Mouse (Mus musculus) liver (tissue): ENCODE results near the gene Rnd2.
A peak's percentile ranks its signal among the peaks of the same experiment; 100 is the strongest.
"Not testable (repeated sequence)": the region's sequence is repeated elsewhere in the genome, so short reads cannot be mapped to it uniquely, and the experiment has no call there.

ENCODE experiments used
- DNase-seq: peaks from one replicate; pipeline ENCODE4 v3.0.0-alpha.2; 2020; ENCODE audit warnings: mixed read lengths

The Rnd2 gene

DNA sequence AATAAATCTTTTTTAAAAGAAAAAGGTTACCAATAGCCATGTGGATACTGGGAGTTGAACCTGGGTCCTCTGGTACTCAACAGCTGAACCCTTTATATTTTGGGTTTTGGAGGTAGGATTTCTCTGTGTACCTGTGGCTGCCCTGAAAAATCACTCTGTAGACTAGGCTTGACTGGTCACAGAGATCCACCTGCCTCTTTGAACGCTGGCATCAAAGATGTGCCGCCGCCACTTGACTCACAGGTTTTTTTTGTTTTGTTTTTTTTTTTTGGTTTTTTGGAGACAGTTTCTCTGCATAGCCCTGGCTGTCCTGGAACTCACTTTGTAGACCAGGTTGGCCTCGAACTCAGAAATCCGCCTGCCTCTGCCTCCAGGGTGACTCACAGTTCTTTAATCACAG lies 17.0 kb upstream of the Rnd2 start:
- DNase-seq, result no peak

DNA sequence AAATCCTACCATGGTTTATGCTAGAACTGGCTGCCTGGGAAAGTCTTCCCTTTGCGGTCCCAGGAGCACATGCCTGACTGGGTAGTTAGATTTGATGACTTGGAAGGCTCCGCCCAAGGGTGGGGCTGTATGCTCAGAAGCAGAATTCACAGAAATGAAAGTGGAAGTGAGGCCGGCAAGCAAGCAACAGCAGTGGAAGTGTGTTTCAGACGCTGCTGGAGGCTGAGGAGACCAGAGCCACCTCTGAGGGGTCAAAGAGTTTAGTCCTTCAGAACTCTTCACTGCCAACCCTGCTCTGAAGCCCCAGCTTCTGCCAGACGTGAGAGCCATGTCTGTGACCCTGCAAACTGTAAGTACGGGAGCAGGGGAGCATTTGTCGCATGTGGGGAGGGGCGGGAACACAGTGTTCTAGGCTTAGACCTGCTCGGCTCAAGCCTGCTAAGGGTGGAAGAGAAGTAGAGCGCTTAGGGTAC lies 16.5 kb upstream of the Rnd2 start, which contains the start of gene Ifi35:
Ifi35 (plus strand) TSS at position 134 of the 473 bp plus-strand sequence.
- peak; percentile 89 for DNase-seq

DNA sequence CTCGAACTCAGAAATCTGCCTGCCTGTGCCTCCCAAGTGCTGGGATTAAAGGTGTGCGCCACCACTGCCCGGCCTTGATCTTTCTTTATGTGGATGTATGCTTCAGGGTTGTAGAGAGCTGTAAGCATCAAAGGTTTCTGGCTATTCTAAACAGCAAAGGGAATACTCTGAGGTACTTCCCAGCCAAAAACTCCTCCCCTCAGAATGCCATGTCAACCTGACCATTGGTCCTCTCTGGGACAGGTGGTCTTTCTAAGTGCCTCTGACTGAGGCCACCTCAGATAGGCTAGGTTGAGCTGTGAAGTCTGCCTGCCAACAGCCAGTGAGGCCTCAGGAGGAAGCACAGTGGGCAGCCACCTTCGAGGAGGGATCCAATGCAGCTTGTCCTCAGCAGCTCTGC lies 15.9 kb upstream of the Rnd2 start:
- peak; percentile 48 for DNase-seq

DNA sequence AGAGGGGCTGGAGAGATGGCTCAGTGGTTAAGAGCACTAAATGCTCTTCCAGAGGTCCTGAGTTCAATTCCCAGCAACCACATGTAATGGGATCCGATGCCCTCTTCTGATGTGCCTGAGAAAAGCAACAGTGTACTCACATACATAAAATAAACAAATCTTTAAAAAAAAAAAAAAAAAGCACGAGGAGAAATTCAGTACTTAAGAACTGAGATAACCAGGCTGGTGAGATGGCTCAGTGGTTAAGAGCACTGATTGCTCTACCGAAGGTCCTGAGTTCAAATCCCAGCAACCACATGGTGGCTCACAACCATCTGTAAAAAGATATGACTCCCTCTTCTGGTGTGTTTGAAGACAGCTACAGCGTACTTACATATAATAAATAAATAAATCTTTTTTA lies 15.2 kb upstream of the Rnd2 start:
- DNase-seq, result not testable (repeated sequence)

DNA sequence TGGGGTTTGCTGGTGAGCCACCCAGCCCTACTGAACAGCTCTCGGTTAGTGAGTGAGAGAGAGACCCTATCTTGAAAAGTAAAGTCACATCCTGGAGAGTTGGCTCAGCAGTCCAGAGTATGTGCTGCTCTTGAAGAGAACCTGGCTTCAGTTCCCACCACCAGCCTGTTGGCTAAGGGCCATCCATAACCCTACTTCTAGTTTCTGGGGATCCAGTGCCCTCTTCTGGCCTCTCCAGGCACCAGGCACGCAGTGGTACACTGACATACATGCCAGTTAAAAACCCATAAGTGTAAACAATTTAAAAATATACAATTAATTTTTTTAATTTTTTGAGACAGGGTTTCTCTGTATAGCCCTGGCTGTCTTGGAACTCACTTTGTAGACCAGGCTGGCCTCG lies 14.4 kb upstream of the Rnd2 start:
- no peak for DNase-seq

DNA sequence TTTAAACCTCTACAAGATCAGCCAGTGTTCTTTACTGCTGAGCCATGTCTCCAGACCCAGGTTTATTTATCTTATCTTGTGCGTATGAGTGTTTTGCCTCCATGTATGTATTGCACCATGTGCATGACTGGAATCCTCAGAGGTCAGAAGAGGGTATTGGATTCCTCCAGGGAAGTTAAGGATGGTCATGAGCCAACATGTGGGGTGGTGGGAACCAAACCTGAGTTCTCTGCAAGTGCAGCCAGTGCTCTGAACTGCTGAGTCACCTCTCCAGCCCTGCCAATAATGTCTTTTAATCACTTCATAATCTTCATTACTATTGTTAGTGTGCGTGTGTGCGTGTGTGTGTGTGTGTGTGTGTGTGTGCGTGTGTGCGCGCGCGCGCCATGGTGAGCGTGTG lies 13.3 kb upstream of the Rnd2 start:
- DNase-seq, result no peak

DNA sequence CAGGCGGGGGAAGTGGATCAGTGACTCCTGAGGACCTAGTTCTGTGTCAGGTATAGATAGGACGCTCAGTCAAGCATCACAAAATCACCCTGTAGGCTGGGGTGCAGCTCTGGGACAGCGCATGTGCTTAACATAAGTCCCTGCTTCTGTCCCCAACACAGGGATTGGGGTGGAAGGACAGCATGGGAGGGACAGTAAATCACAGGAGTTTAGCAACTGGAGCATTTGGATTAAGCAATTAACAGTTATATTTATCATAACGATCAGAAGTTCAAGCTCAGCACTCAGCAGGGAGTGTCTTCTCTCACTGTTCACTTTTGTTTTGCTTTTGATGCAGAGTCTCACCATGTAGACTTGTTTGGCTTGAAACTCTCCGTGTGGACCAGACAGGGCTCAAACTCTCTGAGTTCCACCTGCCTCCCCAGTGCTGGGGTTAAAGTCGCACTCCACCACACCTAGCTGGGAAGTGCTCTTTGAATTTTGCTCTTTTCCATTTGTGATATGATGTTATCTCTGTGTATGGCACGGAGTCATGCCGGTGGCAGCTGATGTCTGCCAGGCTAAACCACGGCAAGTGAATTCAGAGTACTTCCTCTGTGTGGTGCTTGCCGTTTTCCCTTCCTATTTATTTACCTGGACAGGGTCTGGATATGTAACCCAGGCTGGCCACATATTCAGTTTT lies 12.6 kb upstream of the Rnd2 start:
- DNase-seq, result no peak

DNA sequence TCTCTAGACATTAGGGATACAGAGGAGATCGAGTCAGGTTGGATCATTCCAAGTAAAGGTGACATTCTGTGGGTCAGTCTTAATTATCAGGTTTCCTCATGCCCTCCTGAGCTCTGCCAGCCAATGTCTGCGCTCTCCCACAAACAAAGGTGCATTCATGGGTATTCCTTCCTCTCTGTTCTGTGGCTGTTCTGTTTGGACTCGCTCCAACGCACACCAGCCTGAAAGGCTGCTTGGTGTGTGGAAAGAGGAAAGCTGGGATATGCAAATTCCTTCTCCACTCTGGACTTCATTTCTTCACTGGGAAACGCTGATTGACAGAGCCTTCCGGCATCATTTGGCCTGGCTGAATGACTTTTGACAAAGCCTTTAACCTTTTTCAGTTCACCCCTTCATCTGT lies 10.1 kb upstream of the Rnd2 start:
- DNase-seq, result no peak

DNA sequence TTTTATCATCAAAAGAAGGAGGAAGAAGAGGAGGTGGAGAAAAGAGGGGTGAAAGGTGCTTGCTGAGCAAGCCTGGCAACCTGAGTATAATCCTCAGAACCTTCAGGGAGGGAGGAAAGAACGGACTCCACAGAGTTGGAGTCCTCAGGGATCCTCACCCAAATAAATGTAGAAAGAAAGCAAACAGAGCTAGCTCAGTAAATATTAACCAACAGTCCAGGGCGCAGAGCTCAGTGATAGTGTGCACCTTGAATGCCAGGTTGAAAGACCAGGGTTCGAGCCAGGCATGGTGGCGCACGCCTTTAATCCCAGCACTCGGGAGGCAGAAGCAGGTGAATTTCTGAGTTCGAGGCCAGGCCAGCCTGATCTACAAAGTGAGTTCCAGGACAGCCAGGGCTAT lies 9.2 kb upstream of the Rnd2 start:
- DNase-seq, result no peak

DNA sequence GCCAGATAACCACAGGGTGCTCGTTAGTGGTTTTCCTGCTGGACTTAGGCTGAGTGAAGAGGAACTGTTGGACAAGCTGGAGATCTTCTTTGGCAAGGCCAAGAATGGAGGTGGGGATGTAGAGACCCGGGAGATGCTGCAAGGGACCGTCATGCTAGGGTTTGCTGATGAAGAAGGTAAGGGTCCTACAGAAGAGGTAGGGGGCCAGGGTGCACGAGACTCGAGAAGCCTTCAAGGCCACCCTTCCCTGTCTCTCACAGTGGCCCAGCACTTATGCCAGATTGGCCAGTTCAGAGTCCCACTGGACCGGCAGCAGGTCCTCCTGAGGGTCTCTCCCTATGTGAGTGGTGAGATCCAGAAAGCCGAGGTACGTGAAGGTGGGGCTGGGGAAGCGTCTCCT lies 7.2 kb upstream of the Rnd2 start:
- no peak for DNase-seq

DNA sequence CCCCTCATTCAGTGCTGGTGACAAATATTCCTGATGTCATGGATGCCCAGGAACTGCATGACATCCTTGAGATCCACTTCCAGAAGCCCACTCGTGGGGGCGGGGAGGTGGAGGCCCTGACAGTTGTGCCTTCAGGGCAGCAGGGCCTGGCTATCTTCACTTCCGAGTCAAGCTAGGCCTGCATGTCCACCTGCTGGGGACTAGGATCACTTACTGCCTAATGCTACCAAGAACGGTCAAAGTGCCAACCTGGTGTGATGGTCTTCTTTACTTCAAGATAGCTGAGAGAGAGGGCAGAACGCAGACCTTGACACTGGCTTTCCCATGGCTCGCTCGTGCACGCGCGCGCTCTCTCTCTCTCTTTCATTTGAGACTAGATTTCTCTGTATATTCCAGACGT lies 6.6 kb upstream of the Rnd2 start:
- no peak for DNase-seq

DNA sequence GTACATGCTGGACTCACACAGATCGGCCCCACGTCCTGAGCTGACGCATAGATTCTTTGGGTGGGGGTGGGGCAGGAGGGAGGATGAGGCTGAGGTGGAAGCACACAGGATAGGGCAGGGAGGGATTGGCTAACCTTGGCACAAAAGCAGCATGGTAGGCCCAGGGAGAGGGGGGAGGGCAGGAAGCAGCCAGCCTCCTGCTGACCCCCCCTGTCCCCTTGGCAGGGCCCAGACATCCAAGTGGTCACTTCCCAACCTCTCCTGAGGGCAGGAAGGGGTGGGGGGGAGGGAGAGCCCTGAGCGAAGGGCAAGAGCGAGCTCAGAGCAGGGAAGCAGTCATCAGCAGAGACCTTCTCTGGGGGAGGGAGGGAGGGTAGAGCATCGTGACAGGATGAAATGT lies 5.1 kb upstream of the Rnd2 start:
- DNase-seq, result no peak

DNA sequence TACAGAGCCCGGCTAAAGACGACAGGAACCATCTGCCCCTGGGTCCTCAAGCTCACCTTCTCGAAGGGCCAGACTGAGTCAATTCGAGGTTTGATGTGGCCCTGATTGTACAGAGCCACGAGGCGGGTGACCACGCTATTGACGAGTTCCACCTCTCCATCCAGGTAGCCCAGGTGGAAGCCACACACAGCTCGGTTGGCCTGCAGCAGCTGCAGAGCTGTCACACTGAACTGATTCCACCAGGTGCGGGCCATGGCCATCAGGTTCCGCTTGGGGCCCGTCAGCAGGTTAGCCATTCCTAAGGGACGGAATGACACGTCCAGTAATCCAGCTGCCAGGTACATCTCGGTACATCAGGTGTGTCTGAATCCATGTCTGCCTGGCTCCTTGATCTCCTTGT lies 4.5 kb upstream of the Rnd2 start:
- DNase-seq, result no peak

DNA sequence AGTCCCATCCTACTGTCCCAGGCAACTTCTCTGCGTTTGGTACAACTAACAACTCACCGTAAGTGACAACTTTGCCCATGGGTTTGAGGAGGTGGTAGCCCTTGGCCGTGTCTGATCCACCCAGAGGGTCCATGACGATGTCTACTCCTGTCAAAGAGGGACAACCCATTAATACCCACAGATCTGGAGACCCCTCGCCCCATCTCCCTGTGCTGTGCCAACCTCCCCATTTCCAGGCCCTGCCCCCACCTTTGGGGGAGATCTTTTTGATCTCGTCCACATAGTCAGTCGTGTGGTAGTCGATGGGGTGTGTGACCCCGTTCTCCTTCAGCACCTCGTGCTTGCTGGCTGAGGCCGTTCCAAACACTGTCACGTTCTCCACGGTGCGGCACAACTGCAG lies 2.7 kb upstream of the Rnd2 start:
- no peak for DNase-seq

DNA sequence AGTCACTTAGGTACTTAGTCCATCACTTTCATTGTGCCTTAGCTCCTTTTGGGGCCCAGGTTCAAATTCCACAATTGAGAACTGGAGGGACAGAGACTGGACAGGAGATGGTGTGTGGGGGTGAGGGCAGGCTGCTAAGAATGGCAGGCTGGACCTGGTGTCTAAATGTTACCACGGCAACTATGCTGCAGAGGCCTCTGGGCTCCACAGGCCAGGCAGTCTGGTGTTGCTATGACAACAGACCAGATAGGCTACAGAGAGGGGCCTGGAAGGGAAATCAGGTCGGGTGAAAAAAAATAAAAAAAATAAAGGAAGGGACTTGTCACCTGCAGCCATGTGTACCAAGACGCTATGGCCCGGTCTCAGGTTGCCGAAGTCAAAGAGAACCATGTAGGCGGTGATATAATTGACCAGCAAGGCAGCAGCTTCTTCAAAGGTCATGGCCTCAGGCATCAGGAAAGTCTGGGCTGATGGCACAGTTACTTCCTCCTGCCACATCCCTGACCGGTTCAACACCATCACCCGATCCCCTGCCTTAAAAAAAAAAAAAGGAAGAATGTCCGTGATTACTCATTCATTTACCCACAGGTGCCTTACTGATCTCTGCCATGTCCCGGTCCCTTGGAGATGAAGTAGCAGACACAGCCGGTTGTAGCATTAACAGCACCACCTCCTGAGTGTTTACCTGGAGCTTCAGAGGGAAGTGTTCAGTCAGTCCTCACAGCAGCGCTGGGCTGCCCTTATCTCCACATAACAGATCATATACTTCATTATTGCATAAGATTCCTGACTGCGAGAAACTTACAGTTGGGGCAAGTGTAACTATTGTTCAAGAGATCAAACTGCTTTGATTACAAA lies 2.0 kb upstream of the Rnd2 start:
- DNase-seq, result no peak

DNA sequence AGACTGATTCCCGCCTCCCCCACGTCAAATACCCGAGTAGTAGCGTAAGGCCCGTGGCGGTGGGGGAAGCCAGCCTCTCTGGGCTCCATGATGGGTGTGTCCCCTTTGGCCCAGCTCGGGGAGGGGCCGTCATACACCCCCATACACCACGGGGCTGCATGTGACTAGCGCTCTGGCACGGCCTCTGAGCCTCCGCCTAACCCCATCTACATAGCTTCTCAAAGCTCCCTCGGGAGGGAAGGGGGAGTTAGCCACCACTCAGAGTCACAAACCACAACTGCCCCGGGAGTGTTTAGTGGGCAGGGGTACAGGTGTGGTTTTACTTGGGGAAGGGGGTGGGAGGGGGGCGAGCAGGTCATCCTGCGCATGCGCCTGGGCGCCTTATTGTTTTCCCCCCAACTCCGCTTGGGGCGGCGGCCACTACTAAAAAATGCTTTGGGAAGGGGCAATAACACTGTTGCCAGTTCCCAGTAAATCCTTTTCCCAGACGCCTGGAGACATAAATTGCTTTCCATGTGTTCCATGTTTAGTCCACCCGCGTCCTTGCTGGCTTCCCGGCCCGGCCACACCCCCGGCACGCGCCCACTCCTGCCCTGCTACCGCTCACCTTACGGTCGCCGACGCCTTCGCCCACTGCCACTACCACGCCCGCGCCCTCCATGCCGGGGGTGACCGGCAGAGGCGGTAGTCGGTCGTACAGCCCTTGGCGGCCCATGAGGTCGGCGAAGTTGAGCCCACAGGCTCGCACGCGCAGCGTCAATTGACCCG lies 486 bp downstream of the Rnd2 start:
- peak; percentile 45 for DNase-seq

DNA sequence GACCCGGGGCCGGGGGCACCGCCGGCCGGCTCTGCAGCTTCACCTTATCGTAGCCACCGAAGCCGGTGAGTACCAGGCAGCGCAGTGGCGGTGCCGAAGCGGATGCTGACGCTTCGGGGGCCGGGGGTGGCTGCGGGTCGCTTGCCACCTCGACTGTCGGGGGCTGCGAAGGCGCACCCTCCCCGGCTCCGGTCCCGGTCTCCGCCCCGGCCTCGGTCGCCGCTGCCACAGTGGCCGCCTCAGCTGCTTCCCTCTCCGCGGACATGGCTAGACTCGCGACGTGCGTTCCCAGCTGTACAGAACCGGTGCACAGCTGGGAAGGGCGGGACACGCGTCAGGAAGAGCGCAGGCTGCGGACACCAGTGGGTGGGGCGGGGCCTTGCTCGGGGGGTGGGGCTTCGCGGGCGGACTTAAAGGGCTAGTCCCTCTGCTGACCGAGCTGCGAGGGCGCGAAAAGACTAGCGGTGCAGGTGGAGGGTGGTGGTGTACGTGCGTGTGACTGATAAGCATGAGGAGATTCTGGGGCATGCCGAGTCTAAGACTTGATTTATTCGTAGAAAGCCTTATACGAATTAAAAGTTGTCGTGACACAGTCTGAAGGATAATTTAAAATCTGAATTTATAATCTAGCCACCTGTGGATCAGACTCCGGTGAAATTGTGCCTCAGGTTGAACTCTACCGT lies 1.2 kb downstream of the Rnd2 start, which contains the start of gene Vat1:
Vat1 (minus strand) TSS at position 362 of the 683 bp plus-strand sequence.
- DNase-seq, result peak; percentile 91

DNA sequence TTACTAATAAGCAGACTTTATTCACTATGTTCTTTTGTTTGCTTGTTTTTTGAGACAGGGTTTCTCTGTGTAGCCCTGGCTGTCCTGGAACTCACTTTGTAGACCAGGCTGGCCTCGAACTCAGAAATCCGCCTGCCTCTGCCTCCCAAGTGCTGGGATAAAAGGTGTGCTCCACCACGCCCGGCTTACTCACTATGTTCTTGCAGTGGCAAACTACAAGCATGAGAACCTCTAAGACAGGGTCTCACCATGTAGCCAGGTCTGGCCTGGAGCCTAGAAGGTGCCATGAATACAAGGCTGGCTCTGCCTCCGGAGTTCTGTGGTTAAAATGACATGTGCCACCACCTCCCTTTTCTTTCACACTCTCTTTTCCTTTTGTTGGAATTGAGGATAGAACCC lies 1.8 kb downstream of the Rnd2 start:
- not testable (repeated sequence) for DNase-seq

DNA sequence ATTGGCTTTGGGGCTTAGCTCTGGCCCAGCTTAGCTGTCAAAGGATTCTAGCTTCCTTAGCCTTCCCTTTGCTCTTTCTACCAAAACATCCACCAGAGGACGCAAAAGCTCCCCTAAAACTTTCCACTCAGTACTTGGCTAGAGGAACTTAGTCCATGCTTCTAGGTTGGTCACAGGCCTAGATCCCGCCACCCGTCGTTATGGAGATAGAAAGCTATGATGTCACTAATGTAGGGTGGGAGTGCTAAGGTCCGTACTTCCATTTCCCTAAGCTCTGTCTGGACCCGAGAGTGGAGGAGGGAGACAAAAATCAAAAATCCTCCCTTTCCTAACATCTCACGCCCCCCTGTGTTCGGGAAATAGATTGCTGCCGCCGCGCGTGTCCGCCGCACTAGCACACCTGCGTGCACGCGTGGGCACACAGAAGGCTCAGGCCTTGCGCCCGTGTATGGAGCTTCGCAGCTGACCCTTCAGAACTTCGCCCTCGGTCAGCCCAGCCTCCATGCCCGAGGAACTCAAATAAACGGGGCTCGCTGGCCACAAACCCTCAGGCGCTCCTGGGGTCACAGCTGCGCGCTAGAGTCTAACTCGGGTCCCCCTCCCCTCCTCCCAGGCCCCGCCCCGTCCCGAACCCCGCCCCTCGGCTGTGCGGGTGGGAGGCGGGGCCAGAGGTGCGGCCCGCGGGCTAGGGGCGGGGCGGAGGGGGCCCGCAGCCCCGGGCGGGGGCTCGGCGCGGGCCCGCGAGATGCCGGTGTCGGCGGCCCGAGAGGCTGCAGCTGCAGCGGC lies 2.9 kb downstream of the Rnd2 start:
- peak; percentile 83 for DNase-seq

DNA sequence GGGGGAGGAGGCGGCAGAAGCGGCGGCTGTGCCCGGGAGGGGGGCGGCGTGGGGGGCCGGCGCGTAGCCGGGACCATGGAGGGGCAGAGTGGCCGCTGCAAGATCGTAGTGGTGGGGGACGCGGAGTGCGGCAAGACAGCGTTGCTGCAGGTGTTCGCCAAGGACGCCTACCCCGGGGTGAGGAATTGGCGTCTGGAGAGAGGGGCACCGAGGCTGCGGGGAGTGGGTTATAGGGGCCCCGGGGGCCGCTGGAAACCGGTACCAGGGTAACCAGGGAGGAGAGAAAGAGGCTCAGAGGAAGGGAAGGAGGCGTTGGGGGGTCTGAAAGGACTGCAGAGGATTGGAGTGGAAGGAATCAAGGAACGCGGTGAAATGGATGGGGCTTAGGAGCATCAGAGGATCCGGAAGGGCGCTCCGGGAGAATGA lies 3.5 kb downstream of the Rnd2 start:
- no peak for DNase-seq

DNA sequence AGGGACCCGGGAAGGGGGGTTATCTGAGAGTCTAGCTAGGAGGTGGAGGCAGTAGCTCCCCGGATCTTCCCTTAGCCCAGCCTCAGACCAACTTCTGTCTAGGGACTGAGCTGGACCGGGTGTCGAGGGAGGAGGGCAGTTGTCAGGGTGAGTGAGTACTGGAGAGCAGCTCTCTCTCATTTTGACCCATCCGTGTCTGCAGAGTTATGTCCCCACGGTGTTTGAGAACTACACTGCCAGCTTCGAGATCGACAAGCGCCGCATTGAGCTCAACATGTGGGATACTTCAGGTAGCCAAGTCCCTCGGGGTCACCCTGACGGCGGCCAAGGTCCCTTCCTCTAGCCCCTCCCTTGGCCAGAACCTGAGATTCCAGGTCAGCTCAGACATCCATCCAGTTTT lies 3.9 kb downstream of the Rnd2 start:
- DNase-seq, result no peak

DNA sequence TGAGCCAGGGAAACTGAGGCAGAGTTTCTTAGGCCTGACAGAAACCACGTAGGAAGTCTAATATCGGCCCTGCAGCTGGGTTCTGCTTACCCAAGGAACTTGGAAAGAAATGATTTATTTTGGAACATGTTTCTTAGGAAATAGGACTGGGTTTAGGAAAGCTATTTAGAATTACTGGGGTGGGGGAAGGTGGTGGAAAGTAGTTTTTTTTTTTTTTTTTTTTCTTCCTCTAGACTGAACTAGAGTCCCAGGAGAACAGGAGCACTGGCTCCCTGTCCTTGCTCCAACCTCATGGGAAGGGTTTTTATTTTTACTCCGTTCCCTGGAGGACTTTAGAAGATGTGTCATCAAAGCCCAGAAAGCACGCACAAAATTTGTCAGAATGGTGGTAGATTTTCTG lies 4.4 kb downstream of the Rnd2 start:
- no peak for DNase-seq
